Comparison of ENCODE assay signal across 8 mouse cellular contexts in genomic region chr19:32186594-32187092, GRCm38 (mm10).
DNase-seq lines count a peak whose midpoint lies in the region; ATAC-seq and TF ChIP-seq lines count a peak whose summit lies in the region.

No protein-coding gene starts in this region.

- 89% methylated on average over 8 of the region's 8 CpGs for WGBS in neural tube, embryonic 13.5 days
- 80% methylated on average over 8 of the region's 8 CpGs for WGBS in neural tube, embryonic 15.5 days
- WGBS in liver, postnatal 0 days (ENCODE audit: insufficient replicate concordance) = 18% methylated on average over 8 of the region's 8 CpGs
- 86% methylated on average over 8 of the region's 8 CpGs for WGBS in forebrain, embryonic 15.5 days
- WGBS in forebrain, postnatal 0 days = 88% methylated on average over 8 of the region's 8 CpGs
- WGBS in hindbrain, embryonic 11.5 days = 88% methylated on average over 8 of the region's 8 CpGs

- no peaks in the 10 kb centered on the region for H3K9me3 ChIP-seq in neural tube, embryonic 13.5 days
- no peaks in the 10 kb centered on the region for H3K9me3 ChIP-seq in neural tube, embryonic 15.5 days (replicated peaks)
- H3K9me3 ChIP-seq in liver, postnatal 0 days (ENCODE audit: low read length) = no peaks in the 10 kb centered on the region
- no peaks in the 10 kb centered on the region for H3K9me3 ChIP-seq in forebrain, embryonic 15.5 days
- no peaks in the 10 kb centered on the region for H3K9me3 ChIP-seq in forebrain, postnatal 0 days (ENCODE audit: low read length)
- no peaks in the 10 kb centered on the region for H3K9me3 ChIP-seq in hindbrain, embryonic 11.5 days (ENCODE audit: control insufficient read depth, low read length)

- no peak overlapping the region for H3K9ac ChIP-seq in neural tube, embryonic 13.5 days
- no peak overlapping the region for H3K9ac ChIP-seq in neural tube, embryonic 15.5 days (replicated peaks)
- H3K9ac ChIP-seq in liver, postnatal 0 days (replicated peaks) = peak overlapping the region; percentile 26; the same call in 1 of the 2 replicates
- no peak overlapping the region for H3K9ac ChIP-seq in forebrain, embryonic 15.5 days (replicated peaks)
- no peak overlapping the region for H3K9ac ChIP-seq in forebrain, postnatal 0 days
- H3K9ac ChIP-seq in hindbrain, embryonic 11.5 days (ENCODE audit: low read depth, low read length) = no peak overlapping the region

- ATAC-seq in neural tube, embryonic 13.5 days (ENCODE audit: low read depth) = no peak
- ATAC-seq in neural tube, embryonic 15.5 days (ENCODE audit: low FRiP score) = no peak
- peak; percentile 82 for ATAC-seq in inflammation-experienced regulatory T-cells, adult 6 months
- ATAC-seq in liver, postnatal 0 days = peak; percentile 89
- ATAC-seq in forebrain, embryonic 15.5 days (replicated peaks) = no peak
- no peak for ATAC-seq in forebrain, postnatal 0 days
- ATAC-seq in hindbrain, embryonic 11.5 days (ENCODE audit: low FRiP score) = no peak

- no peak overlapping the region for H3K4me2 ChIP-seq in neural tube, embryonic 13.5 days
- no peak overlapping the region for H3K4me2 ChIP-seq in neural tube, embryonic 15.5 days
- H3K4me2 ChIP-seq in liver, postnatal 0 days (ENCODE audit: low read depth, low read length) = peak overlapping the region; percentile 0; the same call in 1 of the 2 replicates
- H3K4me2 ChIP-seq in forebrain, embryonic 15.5 days (replicated peaks) = no peak overlapping the region
- no peak overlapping the region for H3K4me2 ChIP-seq in forebrain, postnatal 0 days (ENCODE audit: low read depth)
- no peak overlapping the region for H3K4me2 ChIP-seq in hindbrain, embryonic 11.5 days (replicated peaks; ENCODE audit: low read depth, low read length)

- H3K27ac ChIP-seq in neural tube, embryonic 13.5 days (replicated peaks) = 0 out of 2 replicates have a peak overlapping the region, but pooled peaks have one; percentile 1
- no peak overlapping the region; the same call in 1 of the 2 replicates for H3K27ac ChIP-seq in neural tube, embryonic 15.5 days (replicated peaks)
- peak overlapping the region; percentile 96 for H3K27ac ChIP-seq in liver, postnatal 0 days (ENCODE audit: low read depth)
- H3K27ac ChIP-seq in forebrain, embryonic 15.5 days (replicated peaks) = no peak overlapping the region
- no peak overlapping the region for H3K27ac ChIP-seq in forebrain, postnatal 0 days (ENCODE audit: low read depth, low read length)
- no peak overlapping the region for H3K27ac ChIP-seq in hindbrain, embryonic 11.5 days (ENCODE audit: low read depth, low read length)

- TF ChIP-seq EP300 in liver, postnatal 0 days (IDR thresholded peaks at IDR 0.05; ENCODE audit: low read depth) = peak; percentile 82

- no peak for TF ChIP-seq CTCF in liver, postnatal 0 days (IDR thresholded peaks at IDR 0.05; ENCODE audit: low read depth)
- no peak for TF ChIP-seq CTCF in forebrain, postnatal 0 days (IDR thresholded peaks at IDR 0.05; ENCODE audit: low read depth)

- peak; percentile 74 for DNase-seq in liver, postnatal 0 days
- DNase-seq in thymus, postnatal 25 days = peak; percentile 46
- no peak for DNase-seq in forebrain, postnatal 0 days
- no peak for DNase-seq in hindbrain, embryonic 11.5 days (ENCODE audit: low spot score)

- H3K4me1 ChIP-seq in neural tube, embryonic 13.5 days (replicated peaks) = no peaks in the 10 kb centered on the region
- no peaks in the 10 kb centered on the region for H3K4me1 ChIP-seq in neural tube, embryonic 15.5 days
- peaks cover 58% of the 10 kb centered on the region for H3K4me1 ChIP-seq in liver, postnatal 0 days (ENCODE audit: insufficient read depth)
- H3K4me1 ChIP-seq in forebrain, embryonic 15.5 days = no peaks in the 10 kb centered on the region
- no peaks in the 10 kb centered on the region for H3K4me1 ChIP-seq in forebrain, postnatal 0 days (ENCODE audit: insufficient read depth)
- no peaks in the 10 kb centered on the region for H3K4me1 ChIP-seq in hindbrain, embryonic 11.5 days (replicated peaks; ENCODE audit: control insufficient read depth, insufficient read depth, low read length)

- H3K4me3 ChIP-seq in neural tube, embryonic 13.5 days = no peak overlapping the region
- no peak overlapping the region for H3K4me3 ChIP-seq in neural tube, embryonic 15.5 days (replicated peaks)
- no peak overlapping the region for H3K4me3 ChIP-seq in liver, postnatal 0 days (ENCODE audit: low read depth, low read length)
- no peak overlapping the region for H3K4me3 ChIP-seq in forebrain, embryonic 15.5 days
- no peak overlapping the region for H3K4me3 ChIP-seq in forebrain, postnatal 0 days (ENCODE audit: low read depth, low read length)
- no peak overlapping the region for H3K4me3 ChIP-seq in hindbrain, embryonic 11.5 days (ENCODE audit: low read depth, low read length)

- no peaks in the 10 kb centered on the region for H3K36me3 ChIP-seq in neural tube, embryonic 13.5 days
- no peaks in the 10 kb centered on the region for H3K36me3 ChIP-seq in neural tube, embryonic 15.5 days
- no peaks in the 10 kb centered on the region for H3K36me3 ChIP-seq in liver, postnatal 0 days (replicated peaks; ENCODE audit: insufficient read depth, low read length)
- no peaks in the 10 kb centered on the region for H3K36me3 ChIP-seq in forebrain, embryonic 15.5 days
- H3K36me3 ChIP-seq in forebrain, postnatal 0 days (ENCODE audit: insufficient read depth) = no peaks in the 10 kb centered on the region
- H3K36me3 ChIP-seq in hindbrain, embryonic 11.5 days (ENCODE audit: control insufficient read depth, insufficient read depth, low read length) = no peaks in the 10 kb centered on the region

- no peaks in the 10 kb centered on the region for H3K27me3 ChIP-seq in neural tube, embryonic 13.5 days
- H3K27me3 ChIP-seq in neural tube, embryonic 15.5 days (replicated peaks) = no peaks in the 10 kb centered on the region
- H3K27me3 ChIP-seq in liver, postnatal 0 days (ENCODE audit: insufficient read depth, low read length) = no peaks in the 10 kb centered on the region
- H3K27me3 ChIP-seq in forebrain, embryonic 15.5 days = no peaks in the 10 kb centered on the region
- no peaks in the 10 kb centered on the region for H3K27me3 ChIP-seq in forebrain, postnatal 0 days (ENCODE audit: insufficient read depth, low read length)
- H3K27me3 ChIP-seq in hindbrain, embryonic 11.5 days (ENCODE audit: control insufficient read depth, insufficient read depth, low read length) = no peaks in the 10 kb centered on the region

Comparison
In these comparisons a context has a peak if more than half of its experiments do, and no peak if none do; other contexts are left out.
1. H3K27ac ChIP-seq: peak in neural tube, embryonic 13.5 days (single experiment) and liver, postnatal 0 days (single experiment); none in neural tube, embryonic 15.5 days (single experiment), forebrain, embryonic 15.5 days (single experiment), forebrain, postnatal 0 days (single experiment) and hindbrain, embryonic 11.5 days (single experiment).
2. ATAC-seq: peak in inflammation-experienced regulatory T-cells, adult 6 months (single experiment) and liver, postnatal 0 days (single experiment); none in neural tube, embryonic 13.5 days (single experiment), neural tube, embryonic 15.5 days (single experiment), forebrain, embryonic 15.5 days (single experiment), forebrain, postnatal 0 days (single experiment) and hindbrain, embryonic 11.5 days (single experiment).
3. DNase-seq: peak in liver, postnatal 0 days (single experiment) and thymus, postnatal 25 days (single experiment); none in forebrain, postnatal 0 days (single experiment) and hindbrain, embryonic 11.5 days (single experiment).